Mouse (Mus musculus) liver, embryonic 14.5 days (tissue): ENCODE measurements around the gene Nudcd2. TPM values are rescaled to one million over a fixed set of nuclear protein-coding genes. Genes with fewer than 3 reads are reported as not detected.

ENCODE experiments used
- ATAC-seq: fragments of 200-750 bp; cut with Nextera tagmentation; 2 replicates; pipeline ENCODE4 v1.8.0; 2017; ENCODE audit warnings: moderate number of reproducible peaks, mild to moderate bottlenecking, moderate library complexity; ENCODE audit not compliant: insufficient read depth
- DNase-seq, 3 experiments: peaks; one replicate each; pipeline ENCODE4 v3.0.0-alpha.2; 2012 to 2013; ENCODE audit warnings: low read depth in 3 of 3, low spot score in 3 of 3
- H3K27ac ChIP-seq: fragments of 300-500 bp; sonication (generic); 2 replicates; pipeline ENCODE4 v1.5.1; 2014; ENCODE audit warnings: moderate library complexity, mild to moderate bottlenecking, control low read depth, inconsistent platforms
- H3K27me3 ChIP-seq: fragments of 300-500 bp; sonication (generic); 2 replicates; pipeline ENCODE4 v1.6.1; 2014; ENCODE audit warnings: mild to moderate bottlenecking, low read length, moderate library complexity; ENCODE audit not compliant: control insufficient read depth, insufficient read depth
- H3K36me3 ChIP-seq: fragments of 300-500 bp; sonication (generic); replicated peaks from 2 replicates; pipeline ENCODE4 v1.6.1; 2014; ENCODE audit warnings: low read depth; ENCODE audit not compliant: control insufficient read depth, insufficient read depth
- H3K4me1 ChIP-seq, 2 experiments: fragments of 200-500 bp in 1 of 2; fragments of 300-500 bp in 1 of 2; sonication (generic) in 1 of 2; replicated peaks; 2 replicates each; pipeline ENCODE4 v1.6.1; 2012 to 2014; ENCODE audit warnings: antibody characterized with exemption in 1 of 2, inconsistent platforms in 1 of 2, low read length in 1 of 2; ENCODE audit not compliant: control insufficient read depth in 2 of 2, insufficient read depth in 2 of 2
- H3K4me2 ChIP-seq: fragments of 300-500 bp; sonication (generic); 2 replicates; pipeline ENCODE4 v1.6.1; 2014; ENCODE audit warnings: low read depth, mild to moderate bottlenecking, control low read depth, moderate library complexity
- H3K4me3 ChIP-seq, 2 experiments: fragments of 200-500 bp in 1 of 2; fragments of 300-500 bp in 1 of 2; sonication (generic) in 1 of 2; 2 replicates each; pipeline ENCODE4 v1.5.1; 2012 to 2014; ENCODE audit warnings: low read depth in 2 of 2, low read length in 2 of 2, mild to moderate bottlenecking in 2 of 2, control low read depth in 1 of 2, inconsistent platforms in 1 of 2, moderate library complexity in 1 of 2; ENCODE audit not compliant: insufficient read depth in 1 of 2
- H3K9ac ChIP-seq: fragments of 300-500 bp; sonication (generic); replicated peaks from 2 replicates; pipeline ENCODE4 v1.6.1; 2014; ENCODE audit warnings: mild to moderate bottlenecking, control low read depth, moderate library complexity
- H3K9me3 ChIP-seq: fragments of 300-500 bp; sonication (generic); 2 replicates; pipeline ENCODE4 v1.6.1; 2016; ENCODE audit warnings: low read length, mixed read lengths; ENCODE audit not compliant: control insufficient read depth
- CTCF ChIP-seq: IDR thresholded peaks from 2 replicates; pipeline ENCODE4 v1.5.1; 2016; ENCODE audit warnings: antibody characterized with exemption, low read depth, control low read depth
- EP300 ChIP-seq: IDR thresholded peaks from 2 replicates; pipeline ENCODE4 v1.6.1; 2016; ENCODE audit warnings: antibody characterized with exemption, low read depth
- whole genome bisulfite sequencing: fragments of 180-500 bp; shearing (Covaris S2); extraction: QIAGEN DNeasy Blood & Tissue Kit; methylation state at CpG from one replicate; pipeline ENCODE4 v1.1.7; 2014; ENCODE audit not compliant: insufficient replicate concordance; 5-methylcytosine and 5-hydroxymethylcytosine counted together
- polyA plus RNA-seq, 2 experiments: library from polyadenylated mRNA; depleted of rRNA in 1 of 2; stranded (reverse) in 1 of 2; unstranded in 1 of 2; fragments of >200 nt; fragmentation: Nextera tagmentation in 1 of 2; extraction: Ambion mirVana in 1 of 2; gene quantifications; 2 replicates each; pipeline versions ENCODE4 v1.2.1 to v1.2.3; 2012 to 2014

Gene Nudcd2
- polyA plus RNA-seq, 2 experiments: 29.2 to 79.6 TPM

DNA sequence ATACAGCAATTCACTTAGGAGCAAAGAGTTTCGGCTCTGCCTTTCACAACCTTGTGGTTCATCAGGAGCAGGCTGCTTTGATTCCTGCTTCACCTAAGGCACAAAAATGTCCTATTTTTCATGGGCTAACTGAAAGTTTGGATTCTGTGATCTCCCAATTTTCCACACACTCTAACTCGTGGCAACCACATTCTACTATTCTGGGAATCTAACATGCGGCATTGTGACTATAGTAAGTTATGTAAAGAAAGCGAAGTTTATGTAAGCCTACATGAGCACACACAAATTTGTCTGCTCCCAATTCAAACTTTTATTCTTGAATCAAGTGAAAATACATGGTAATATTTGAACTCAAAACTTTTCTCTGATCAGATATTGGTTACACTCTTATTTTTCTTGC lies 31.2 kb downstream of the Nudcd2 start:
- H3K4me1 ChIP-seq: no peaks in the 10 kb centered on the region
- whole genome bisulfite sequencing: 56% methylated on average over 4 of the region's 4 CpGs
- TF ChIP-seq CTCF (no peak), EP300 (no peak)
- no peak overlapping the region for H3K9ac ChIP-seq
- H3K36me3 ChIP-seq: no peaks in the 10 kb centered on the region
- H3K9me3 ChIP-seq: no peaks in the 10 kb centered on the region
- no peaks in the 10 kb centered on the region for H3K27me3 ChIP-seq
- DNase-seq (no peak), ATAC-seq (no peak)
- no peak overlapping the region for H3K4me2 ChIP-seq
- H3K27ac ChIP-seq: no peak overlapping the region
- no peak overlapping the region for H3K4me3 ChIP-seq

DNA sequence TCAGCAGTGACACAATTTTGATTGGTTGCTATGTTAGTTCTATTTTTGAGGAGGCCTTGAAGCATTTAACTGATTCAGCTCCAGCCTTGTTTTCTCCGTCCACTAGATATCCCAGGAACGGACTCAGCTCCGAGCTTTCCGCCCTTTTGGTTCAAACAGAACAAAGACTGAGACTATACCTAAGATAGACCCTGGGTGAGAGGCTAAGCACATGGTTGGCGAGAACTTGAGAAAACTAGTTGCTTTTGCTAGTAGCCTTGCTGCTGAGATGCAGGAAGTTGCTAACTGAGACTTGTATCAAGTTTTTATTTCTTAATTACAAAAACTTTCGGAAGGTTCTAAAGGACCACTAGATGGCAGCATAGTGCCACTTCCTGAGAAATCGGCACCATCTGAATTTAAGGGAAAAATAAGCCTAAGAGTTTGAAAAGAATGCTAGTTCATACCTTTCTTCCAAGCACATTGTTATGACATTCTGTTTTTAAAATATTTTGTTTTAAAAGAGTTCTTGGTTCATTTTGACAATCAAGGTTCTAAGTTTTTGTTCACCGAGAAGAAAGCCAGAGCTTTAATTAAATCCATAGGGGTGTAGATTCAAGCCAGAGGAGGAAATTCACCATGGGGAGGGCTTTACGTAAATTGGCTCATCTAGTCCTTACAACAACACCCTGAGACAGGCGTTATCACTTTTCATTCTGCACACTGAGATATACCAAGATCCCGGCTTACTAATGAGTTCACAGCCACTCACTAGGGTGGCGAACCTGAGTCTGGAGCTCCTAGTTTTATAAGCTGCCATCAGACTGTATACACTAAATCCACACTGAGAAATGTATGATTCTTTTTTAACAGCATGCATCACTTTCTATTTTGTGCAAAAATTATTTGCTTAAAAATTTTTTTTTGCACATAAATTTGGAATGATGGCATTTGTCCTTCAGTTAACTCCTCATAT lies 42.1 kb downstream of the Nudcd2 start:
- ATAC-seq (no peak), DNase-seq (peak in 1 of 3 experiments; percentile 14)
- no peak overlapping the region for H3K4me3 ChIP-seq
- H3K27me3 ChIP-seq: no peaks in the 10 kb centered on the region
- 43% methylated on average over 12 of the region's 12 CpGs for WGBS
- H3K36me3 ChIP-seq: no peaks in the 10 kb centered on the region
- no peak overlapping the region for H3K9ac ChIP-seq
- H3K27ac ChIP-seq: no peak overlapping the region
- H3K4me1 ChIP-seq: no peaks in the 10 kb centered on the region
- no peak overlapping the region for H3K4me2 ChIP-seq
- peak; percentile 58 for TF ChIP-seq CTCF
- no peak for TF ChIP-seq EP300
- no peaks in the 10 kb centered on the region for H3K9me3 ChIP-seq

DNA sequence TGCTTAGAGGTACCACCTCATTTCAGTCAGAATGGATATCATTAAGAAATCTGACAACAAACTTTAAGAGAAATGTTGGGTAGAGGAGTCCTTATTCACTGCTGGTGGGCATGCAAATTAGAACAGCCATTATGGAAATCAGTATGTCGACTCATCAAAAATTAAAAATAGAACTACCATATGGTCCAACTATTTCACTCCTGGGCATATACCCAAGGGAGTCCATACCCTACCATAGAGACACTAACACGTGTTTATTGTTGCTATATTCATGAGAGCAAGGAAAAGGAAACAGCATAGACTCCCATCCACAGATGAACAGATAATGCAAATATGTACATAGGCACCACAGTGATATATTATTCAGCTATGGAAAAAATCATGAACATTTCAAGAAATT lies 48.4 kb downstream of the Nudcd2 start:
- H3K27me3 ChIP-seq: no peaks in the 10 kb centered on the region
- ATAC-seq: no peak
- no peaks in the 10 kb centered on the region for H3K9me3 ChIP-seq
- WGBS: 42% methylated on average over 2 of the region's 2 CpGs
- H3K4me1 ChIP-seq: no peaks in the 10 kb centered on the region
- H3K36me3 ChIP-seq: no peaks in the 10 kb centered on the region
- H3K27ac ChIP-seq: no peak overlapping the region
- TF ChIP-seq EP300 (no peak), CTCF (no peak)
- H3K4me2 ChIP-seq: no peak overlapping the region
- H3K4me3 ChIP-seq: no peak overlapping the region
- no peak overlapping the region for H3K9ac ChIP-seq
- DNase-seq: no peak

DNA sequence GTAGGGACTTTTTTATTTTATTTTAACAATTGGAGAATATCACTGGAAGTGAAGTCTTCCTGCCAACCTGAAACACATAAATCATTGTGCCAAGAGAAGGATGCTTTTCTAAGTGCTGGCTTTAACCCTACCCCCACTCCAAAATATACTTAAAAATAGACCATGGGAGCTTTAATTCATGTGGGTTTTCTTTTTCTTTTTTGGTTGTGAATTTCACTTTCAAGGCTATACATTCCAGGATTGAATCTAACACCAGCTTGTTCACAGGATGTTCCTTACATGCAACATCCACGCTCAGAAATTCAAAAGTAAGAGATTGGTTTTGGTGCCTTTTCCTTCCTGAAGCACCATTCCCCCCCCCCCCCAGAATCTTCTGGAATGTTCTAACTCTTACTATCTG lies 49.9 kb downstream of the Nudcd2 start:
- H3K4me1 ChIP-seq: no peaks in the 10 kb centered on the region
- 64% methylated on average over 1 of the region's 1 CpGs for WGBS
- DNase-seq: no peak
- H3K27ac ChIP-seq: no peak overlapping the region
- ATAC-seq: no peak
- H3K9me3 ChIP-seq: no peaks in the 10 kb centered on the region
- H3K27me3 ChIP-seq: no peaks in the 10 kb centered on the region
- TF ChIP-seq CTCF (no peak), EP300 (no peak)
- H3K4me2 ChIP-seq: no peak overlapping the region
- H3K9ac ChIP-seq: no peak overlapping the region
- no peak overlapping the region for H3K4me3 ChIP-seq
- H3K36me3 ChIP-seq: no peaks in the 10 kb centered on the region

DNA sequence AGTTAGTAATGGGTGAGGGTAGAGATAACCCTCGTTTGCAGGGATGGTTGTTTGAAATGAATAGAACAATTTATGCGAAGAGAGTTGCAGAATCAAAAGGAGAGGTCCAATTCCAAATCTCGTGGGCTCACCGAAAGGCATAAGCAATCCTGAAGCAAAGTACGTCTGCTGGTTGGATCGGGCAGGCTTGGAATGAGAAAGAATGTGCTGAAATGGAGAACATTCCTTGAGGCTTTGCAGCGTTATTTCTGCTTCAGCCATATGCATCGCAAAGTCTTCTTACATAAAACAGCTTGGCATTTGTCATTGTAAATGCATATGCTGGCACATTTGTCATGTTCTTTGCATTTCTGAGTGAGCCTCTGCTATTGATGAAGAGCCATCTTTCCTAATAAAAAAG lies 50.9 kb downstream of the Nudcd2 start:
- no peak for DNase-seq
- Histone ChIP-seq H3K4me1 (no peaks in the 10 kb centered on the region), H3K4me2 (no peak overlapping the region), H3K9ac (no peak overlapping the region), H3K27me3 (no peaks in the 10 kb centered on the region), H3K27ac (no peak overlapping the region), H3K36me3 (no peaks in the 10 kb centered on the region), H3K9me3 (no peaks in the 10 kb centered on the region), H3K4me3 (no peak overlapping the region)
- WGBS: 53% methylated on average over 8 of the region's 8 CpGs
- TF ChIP-seq CTCF: no peak
- no peak for TF ChIP-seq EP300
- ATAC-seq: no peak
